Mouse (Mus musculus) forebrain, embryonic 10.5 days (tissue): Measurements from ENCODE around the gene Spink8. TPM values are rescaled to one million over a fixed set of nuclear protein-coding genes. Genes with fewer than 3 reads are reported as not detected.

Experiments
- DNase-seq: peaks from one replicate; pipeline ENCODE4 v3.0.0-alpha.2; 2017; ENCODE audit warnings: low spot score; ENCODE audit errors: extremely low spot score
- H3K27ac ChIP-seq: fragments of 300-500 bp; sonication (generic); 2 replicates; pipeline ENCODE4 v1.5.1; 2016; ENCODE audit warnings: mild to moderate bottlenecking
- H3K27me3 ChIP-seq: fragments of 300-500 bp; sonication (generic); 2 replicates; pipeline ENCODE4 v1.6.1; 2016; ENCODE audit warnings: mild to moderate bottlenecking; ENCODE audit not compliant: poor library complexity, severe bottlenecking
- H3K36me3 ChIP-seq: fragments of 300-500 bp; sonication (generic); replicated peaks from 2 replicates; pipeline ENCODE4 v1.6.1; 2016; ENCODE audit warnings: mild to moderate bottlenecking, moderate library complexity
- H3K4me1 ChIP-seq: fragments of 300-500 bp; sonication (generic); 2 replicates; pipeline ENCODE4 v1.6.1; 2016
- H3K4me3 ChIP-seq: fragments of 300-500 bp; sonication (generic); 2 replicates; pipeline ENCODE4 v1.5.1; 2016; ENCODE audit warnings: mild to moderate bottlenecking, moderate library complexity
- H3K9me3 ChIP-seq: fragments of 300-500 bp; sonication (generic); 2 replicates; pipeline ENCODE4 v1.6.1; 2016; ENCODE audit warnings: mild to moderate bottlenecking, moderate library complexity
- whole genome bisulfite sequencing: fragments of 180-500 bp; shearing (Covaris S2); methylation state at CpG from one replicate; pipeline ENCODE4 v1.1.7; 2016; 5-methylcytosine and 5-hydroxymethylcytosine counted together
- polyA plus RNA-seq: library from polyadenylated mRNA; unstranded; fragments of >200 nt; fragmentation: Nextera tagmentation; extraction: Ambion mirVana; gene quantifications from 2 replicates; pipeline ENCODE4 v1.2.1, GENCODE M21; 2016

Gene Spink8
- polyA plus RNA-seq, 1 experiment from 2014 or later, result not detected

- peak overlapping the region; percentile 80 for H3K4me3 ChIP-seq
- DNase-seq, result peak; percentile 50
- H3K36me3 ChIP-seq, result peaks cover 42% of the 10 kb centered on the region
- peak overlapping the region; percentile 95 for H3K27ac ChIP-seq
- H3K9me3 ChIP-seq, result no peaks in the 10 kb centered on the region
- WGBS, result under 1% methylated on average over 76 of the region's 76 CpGs
- no peaks in the 10 kb centered on the region for H3K27me3 ChIP-seq
- H3K4me1 ChIP-seq, result peaks cover 22% of the 10 kb centered on the region
Measured at GRCm38 (mm10) chr9:109875695-109876601, 63.9 kb downstream of the Spink8 start.

Other genes with a start within 250 kb of the Spink8 start
- not detected in 2 replicates for gene Fbxw15, start 244.0 kb upstream of the Spink8 start, polyA plus RNA-seq
- not detected in 2 replicates for gene Fbxw24, start 186.2 kb upstream of the Spink8 start, polyA plus RNA-seq
- not detected in 2 replicates for gene Fbxw25, start 147.6 kb upstream of the Spink8 start, polyA plus RNA-seq
- gene Fbxw18, start 109.6 kb upstream of the Spink8 start, polyA plus RNA-seq, result not detected in 2 replicates
- not detected in 2 replicates for gene Fbxw26, start 66.2 kb upstream of the Spink8 start, polyA plus RNA-seq
- not detected in 2 replicates for gene Fbxw27, start 21.6 kb upstream of the Spink8 start, polyA plus RNA-seq
- gene Nme6, start 20.5 kb downstream of the Spink8 start, polyA plus RNA-seq, result 116 and 124 TPM in 2 replicates
- not detected in 2 replicates for gene Camp, start 37.3 kb downstream of the Spink8 start, polyA plus RNA-seq
- 42.2 and 45.5 TPM in 2 replicates for gene Cdc25a, start 63.3 kb downstream of the Spink8 start, polyA plus RNA-seq
- gene Map4, start 119.2 kb downstream of the Spink8 start, polyA plus RNA-seq, result 49.6 and 52.2 TPM in 2 replicates